In genomic region chr2:134761029-134761428, GRCm38 (mm10) we compare ENCODE assay signal across 23 mouse cellular contexts.
"Had no signal": no experiment of that assay in that cellular context is flagged by ENCODE, and none has a peak within 500 bp of the region (broad histone marks: within the 10 kb centered on the region; RNA-seq: fewer than 3 reads in every experiment).

No protein-coding gene starts in this region.

- H3K36me3 ChIP-seq: heart, embryonic 10.5 days; heart, embryonic 12.5 days; hindbrain, embryonic 10.5 days; hindbrain, embryonic 12.5 days; intestine, embryonic 15.5 days; limb, embryonic 10.5 days; limb, embryonic 12.5 days; liver, embryonic 13.5 days had no signal

- H3K9me3 ChIP-seq: heart, embryonic 10.5 days; heart, embryonic 12.5 days; hindbrain, embryonic 10.5 days; hindbrain, embryonic 12.5 days; intestine, embryonic 15.5 days; limb, embryonic 10.5 days; limb, embryonic 12.5 days; liver, embryonic 13.5 days had no signal

- H3K4me1 ChIP-seq: heart, embryonic 10.5 days; heart, embryonic 12.5 days; hindbrain, embryonic 10.5 days; hindbrain, embryonic 12.5 days; intestine, embryonic 15.5 days; limb, embryonic 10.5 days; limb, embryonic 12.5 days; liver, embryonic 13.5 days had no signal

- H3K27ac ChIP-seq: heart, adult 2 months; heart, embryonic 10.5 days; hindbrain, embryonic 10.5 days; hindbrain, embryonic 12.5 days; hindbrain, embryonic 14.5 days; intestine, embryonic 15.5 days; layer of hippocampus, adult 2 months; left cerebral cortex, adult 2 months; limb, embryonic 10.5 days; limb, embryonic 12.5 days; liver, embryonic 13.5 days had no signal

- H3K4me3 ChIP-seq: heart, adult 2 months; heart, embryonic 10.5 days; heart, embryonic 12.5 days; hindbrain, embryonic 10.5 days; hindbrain, embryonic 12.5 days; intestine, embryonic 15.5 days; layer of hippocampus, adult 2 months; left cerebral cortex, adult 2 months; limb, embryonic 10.5 days; limb, embryonic 12.5 days; liver, embryonic 13.5 days had no signal

- H3K27me3 ChIP-seq: heart, embryonic 12.5 days; hindbrain, embryonic 12.5 days; intestine, embryonic 15.5 days; limb, embryonic 12.5 days; liver, embryonic 13.5 days had no signal

- H3K4me2 ChIP-seq: heart, embryonic 12.5 days; hindbrain, embryonic 12.5 days; hindbrain, embryonic 14.5 days; intestine, embryonic 15.5 days; limb, embryonic 12.5 days; liver, embryonic 11.5 days; liver, embryonic 13.5 days had no signal

- ATAC-seq: hindbrain, embryonic 16.5 days; inflammation-experienced regulatory T-cells, adult 6 months; intestine, embryonic 15.5 days; intestine, postnatal 0 days had no signal

- H3K9ac ChIP-seq: heart, embryonic 12.5 days; hindbrain, embryonic 12.5 days; hindbrain, embryonic 14.5 days; intestine, embryonic 15.5 days; limb, embryonic 12.5 days; liver, embryonic 13.5 days had no signal

- DNase-seq: gastrocnemius, postnatal 14 days; gastrocnemius, postnatal 36 days; heart, adult 11 months; heart, adult 2 months; kidney, adult 18-20 months; kidney, adult 8-10 months; kidney, postnatal 25 days; liver; liver, embryonic 13.5 days had no signal
